Mouse (Mus musculus): Measurements from ENCODE around the gene E130309D02Rik.
A peak's percentile ranks its signal among the peaks of the same experiment; 100 is the strongest.

E130309D02Rik gene

GRCm38 (mm10) chr5:143309916-143310315, 5.2 kb downstream of the E130309D02Rik start:
- no peak for DNase-seq (ENCODE audit: low read depth)

- DNase-seq (ENCODE audit: low read depth): no peak
Measured at GRCm38 (mm10) chr5:143308825-143309224, 6.3 kb downstream of the E130309D02Rik start.

- no peak for DNase-seq (ENCODE audit: low read depth)
Measured at GRCm38 (mm10) chr5:143304251-143304650, 10.9 kb downstream of the E130309D02Rik start.

DNA sequence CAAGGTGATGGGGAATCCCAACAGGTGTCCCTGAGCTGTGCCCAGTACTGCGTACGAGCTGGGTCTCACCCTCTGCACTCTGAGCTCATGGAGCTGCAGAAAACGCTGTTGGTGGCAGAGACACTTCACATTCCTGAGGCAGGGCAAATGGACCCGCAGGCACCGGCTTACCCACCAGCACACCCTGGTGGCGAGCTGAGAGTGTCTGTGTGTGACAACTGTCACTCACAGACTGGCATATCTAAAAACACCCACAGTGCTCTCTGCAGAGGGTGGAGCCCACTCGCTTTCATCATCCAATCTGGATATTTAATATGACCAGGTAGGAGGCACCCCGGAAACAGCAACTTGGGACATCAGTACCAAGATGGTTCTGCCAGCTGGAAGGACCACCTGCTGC, 13.9 kb downstream of the E130309D02Rik start:
- no peak for DNase-seq (ENCODE audit: low read depth)

DNA sequence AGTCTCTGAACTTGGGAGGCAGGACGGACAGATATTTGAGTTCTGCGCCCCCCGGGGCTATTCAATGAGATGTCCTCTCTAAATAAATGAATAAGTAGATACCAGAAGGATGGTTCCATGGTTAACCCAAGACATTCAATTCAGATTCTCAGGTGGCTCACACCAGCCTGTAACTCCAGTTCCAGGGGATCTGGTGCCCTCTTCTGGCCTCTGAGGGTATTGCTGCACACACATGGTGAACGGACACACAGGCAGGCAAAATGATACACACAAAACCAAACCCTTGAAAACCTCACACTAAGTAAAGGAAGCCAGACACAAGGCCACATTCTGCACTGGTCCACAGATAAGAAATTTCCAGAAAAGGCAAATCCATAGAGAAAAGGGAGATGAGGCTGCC, 15.5 kb downstream of the E130309D02Rik start:
- peak; percentile 69 for DNase-seq (ENCODE audit: low read depth)

- DNase-seq (ENCODE audit: low read depth): peak; percentile 34
Measured at GRCm38 (mm10) chr5:143298391-143298790, 16.8 kb downstream of the E130309D02Rik start.

DNA sequence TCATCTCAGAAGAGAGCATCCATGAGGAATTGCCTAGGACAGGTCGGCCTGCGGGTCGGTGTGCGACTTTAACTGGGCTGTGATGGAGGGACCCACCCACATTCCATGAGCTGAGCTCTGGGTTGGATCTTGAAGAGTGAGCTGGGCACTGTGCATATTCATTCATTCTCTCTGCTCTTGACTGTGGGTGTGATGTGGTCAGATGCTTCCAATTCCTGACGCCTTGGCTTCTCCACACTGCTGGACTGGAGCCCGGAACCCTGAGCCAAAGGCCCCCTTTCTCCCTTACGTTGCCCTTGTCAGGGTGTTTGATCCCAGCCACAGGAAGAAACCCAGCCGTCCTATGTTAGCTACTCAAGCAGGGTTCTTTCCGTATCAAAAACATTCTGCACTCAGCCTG, 17.2 kb downstream of the E130309D02Rik start:
- no peak for DNase-seq (ENCODE audit: low read depth)

DNA sequence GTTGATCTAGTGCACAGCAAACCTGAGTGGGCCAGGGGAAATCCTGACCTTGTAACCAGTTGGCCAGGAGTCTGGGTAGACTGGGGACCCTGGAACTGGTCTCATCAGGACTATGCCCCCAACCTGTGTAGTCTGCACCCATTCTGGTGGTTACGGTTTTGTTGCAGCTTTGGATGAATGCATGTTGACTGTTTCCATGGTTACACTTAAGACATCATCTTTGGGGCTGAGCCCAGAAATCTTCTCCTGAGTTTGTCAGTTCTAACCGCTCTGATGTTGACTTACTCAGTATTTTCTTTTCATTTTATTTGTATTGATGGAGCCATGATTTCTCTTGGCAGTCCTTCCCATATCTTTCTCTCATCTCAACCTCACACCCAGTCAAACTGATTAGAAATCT, 19.8 kb downstream of the E130309D02Rik start:
- DNase-seq (ENCODE audit: low read depth): no peak

GRCm38 (mm10) chr5:143294862-143295261, 20.3 kb downstream of the E130309D02Rik start:
- peak; percentile 40 for DNase-seq (ENCODE audit: low read depth)

- DNase-seq (ENCODE audit: low read depth): no peak
Measured at GRCm38 (mm10) chr5:143293404-143293803, 21.8 kb downstream of the E130309D02Rik start, which contains the start of gene Zfp853. Gene Zfp853 (minus strand): TSS chr5:143293623.

- no peak for DNase-seq (ENCODE audit: low read depth)
Measured at GRCm38 (mm10) chr5:143292879-143293278, 22.3 kb downstream of the E130309D02Rik start.

GRCm38 (mm10) chr5:143289299-143289698, 25.9 kb downstream of the E130309D02Rik start:
- DNase-seq (ENCODE audit: low read depth): no peak

DNA sequence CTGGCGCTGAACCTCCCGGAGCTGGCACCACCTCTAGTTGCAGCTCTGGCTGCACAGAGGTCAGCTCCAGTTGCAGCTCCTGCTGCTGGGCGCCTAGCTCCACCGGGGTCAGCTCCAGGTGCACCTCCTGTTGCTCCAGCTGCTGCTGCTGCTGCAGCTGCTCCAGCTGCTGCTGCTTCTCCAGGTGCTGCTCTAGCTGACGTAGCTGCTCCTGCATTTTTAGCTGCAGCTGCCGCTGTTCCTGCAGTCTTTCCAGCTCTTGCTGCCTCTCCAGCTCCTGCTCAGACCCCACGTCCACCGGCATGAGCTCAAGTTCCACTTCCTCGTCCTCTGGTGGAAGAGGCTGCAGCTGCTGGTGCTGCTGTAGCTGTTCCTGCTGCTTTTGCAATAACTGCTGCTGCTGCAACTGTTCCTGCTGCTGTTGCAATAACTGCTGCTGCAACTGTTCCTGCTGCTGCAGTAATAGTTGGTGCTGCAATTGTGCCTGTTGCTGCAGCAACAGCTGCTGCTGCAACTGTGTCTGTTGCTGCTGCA, 26.7 kb downstream of the E130309D02Rik start:
- DNase-seq (ENCODE audit: low read depth): no peak

GRCm38 (mm10) chr5:143287774-143288328, 27.3 kb downstream of the E130309D02Rik start:
- peak; percentile 47 for DNase-seq (ENCODE audit: low read depth)

DNA sequence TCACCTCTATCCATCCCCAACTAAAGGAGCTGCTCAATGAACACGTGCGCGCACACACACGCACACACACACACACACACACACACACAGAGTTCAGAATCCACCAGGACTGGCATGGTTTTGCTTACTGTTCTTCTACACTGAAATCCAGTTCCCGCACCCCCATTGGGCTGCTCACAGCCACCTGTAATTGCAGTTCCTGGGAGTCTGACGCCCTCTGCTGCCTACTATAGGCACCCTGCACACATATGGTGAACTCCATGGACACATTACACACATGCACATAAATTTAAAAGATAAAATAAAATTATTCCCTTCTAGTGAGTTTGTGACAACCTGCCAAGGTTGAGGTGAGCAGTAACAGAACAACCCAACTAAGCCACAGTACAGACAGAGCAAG, 30.4 kb downstream of the E130309D02Rik start:
- DNase-seq (ENCODE audit: low read depth): no peak

DNA sequence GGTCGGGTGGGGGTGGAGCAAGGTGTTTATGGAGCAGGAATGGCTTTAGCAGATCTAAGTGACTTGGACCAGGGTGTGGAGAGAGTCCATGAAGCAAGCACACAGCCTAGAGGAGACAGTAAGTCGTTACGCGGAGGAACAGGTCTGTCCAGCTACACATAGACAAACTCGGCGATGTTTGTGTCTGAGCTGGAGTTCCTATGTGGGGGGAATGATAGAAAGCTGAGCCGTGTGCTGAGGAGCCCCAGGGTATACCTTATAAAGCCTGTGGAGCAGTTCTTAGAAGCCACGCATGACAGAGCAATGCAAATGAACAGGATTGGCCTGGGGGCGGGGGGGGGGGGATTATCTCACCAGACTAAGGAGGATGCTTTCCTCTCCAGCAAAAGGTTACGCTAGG, 35.9 kb downstream of the E130309D02Rik start:
- DNase-seq (ENCODE audit: low read depth): no peak

DNA sequence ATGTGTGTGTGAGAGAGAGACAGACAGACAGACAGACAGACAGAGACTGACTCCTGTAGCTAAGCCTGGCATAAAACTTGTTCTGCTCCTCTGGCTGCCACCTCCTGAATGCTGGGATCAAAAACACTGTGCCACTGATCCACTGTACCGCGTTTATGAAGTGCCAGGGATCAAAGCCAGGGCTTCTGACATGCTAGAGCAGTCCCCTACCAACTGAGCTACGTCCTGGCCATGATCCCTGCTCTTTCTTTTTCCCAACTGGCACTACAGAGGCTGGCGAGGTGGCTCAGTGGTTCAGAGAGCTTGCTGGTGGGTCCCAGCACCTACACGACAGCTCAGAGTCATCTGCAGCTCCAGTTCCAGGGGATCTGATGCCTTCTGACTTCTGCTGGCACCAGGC, 39.4 kb downstream of the E130309D02Rik start:
- no peak for DNase-seq (ENCODE audit: low read depth)

- DNase-seq (ENCODE audit: low read depth): no peak
Measured at GRCm38 (mm10) chr5:143272540-143273330, 42.4 kb downstream of the E130309D02Rik start.

DNA sequence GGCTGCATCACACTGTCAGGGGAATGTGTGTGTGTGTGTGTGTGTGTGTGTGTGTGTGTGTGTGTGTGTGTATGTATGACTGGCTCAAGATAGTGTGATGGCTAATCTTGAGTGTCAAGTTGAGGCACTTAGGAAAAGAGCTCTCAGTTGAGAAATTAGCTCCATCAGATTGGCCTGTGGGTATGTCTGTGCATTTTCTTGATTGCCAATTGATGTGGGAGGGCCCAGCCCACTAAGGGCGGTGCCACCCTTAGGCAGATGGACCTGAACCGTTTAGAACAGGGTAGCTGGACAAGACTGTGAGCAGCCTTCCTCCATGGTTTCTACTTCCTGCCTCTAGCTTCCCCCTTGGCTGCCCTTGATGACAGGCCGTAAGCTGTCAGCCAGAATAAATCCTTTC, 43.1 kb downstream of the E130309D02Rik start:
- no peak for DNase-seq (ENCODE audit: low read depth)

GRCm38 (mm10) chr5:143271642-143272041, 43.5 kb downstream of the E130309D02Rik start:
- DNase-seq (ENCODE audit: low read depth): no peak

DNA sequence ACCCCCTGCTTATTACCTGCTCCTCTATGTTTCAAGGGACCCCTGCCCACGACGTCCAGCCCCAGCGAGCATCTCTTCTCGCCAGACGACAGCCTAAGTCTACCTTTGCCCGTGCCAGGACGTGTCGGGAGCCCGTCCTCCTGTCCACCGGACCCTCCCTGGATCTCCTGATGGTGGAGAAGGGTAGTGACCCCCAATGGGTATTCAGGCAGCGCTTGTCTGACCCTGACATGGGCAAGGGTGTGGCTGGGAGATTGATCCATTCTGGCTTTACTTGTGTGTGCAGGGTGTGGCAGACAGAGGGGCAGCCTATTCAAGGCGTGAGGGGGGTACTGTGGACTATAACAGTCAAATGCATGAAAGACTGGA, 45.0 kb downstream of the E130309D02Rik start:
- no peak for DNase-seq (ENCODE audit: low read depth)

GRCm38 (mm10) chr5:143269363-143270150, 45.6 kb downstream of the E130309D02Rik start, which contains the start of gene Zfp316:
Gene Zfp316 (minus strand): TSS chr5:143270022.
- DNase-seq (ENCODE audit: low read depth): peak; percentile 64

GRCm38 (mm10) chr5:143268985-143269362, 46.2 kb downstream of the E130309D02Rik start:
- DNase-seq (ENCODE audit: low read depth): no peak
